Mouse (Mus musculus) testis, adult 2 months (tissue): ENCODE measurements at regions not wholly inside any gene's neighbourhood (a gene's known extent, or its start where the extent isn't known, plus 50 kb on each side); places are given as distances from the start of the nearest gene placed in this dataset.

Experiments used
- CTCF ChIP-seq: fragments of 200-500 bp; IDR thresholded peaks from 2 replicates; pipeline ENCODE4 v1.5.1; 2012; ENCODE audit warnings: low read depth, mild to moderate bottlenecking, inconsistent platforms, low read length, moderate library complexity; ENCODE audit not compliant: control insufficient read depth, insufficient read depth, insufficient replicate concordance
- POLR2A ChIP-seq: fragments of 200-500 bp; IDR thresholded peaks from 2 replicates; pipeline ENCODE4 v1.6.1; 2012; ENCODE audit warnings: low read depth, mild to moderate bottlenecking, inconsistent platforms, low read length, moderate library complexity; ENCODE audit not compliant: control insufficient read depth

DNA sequence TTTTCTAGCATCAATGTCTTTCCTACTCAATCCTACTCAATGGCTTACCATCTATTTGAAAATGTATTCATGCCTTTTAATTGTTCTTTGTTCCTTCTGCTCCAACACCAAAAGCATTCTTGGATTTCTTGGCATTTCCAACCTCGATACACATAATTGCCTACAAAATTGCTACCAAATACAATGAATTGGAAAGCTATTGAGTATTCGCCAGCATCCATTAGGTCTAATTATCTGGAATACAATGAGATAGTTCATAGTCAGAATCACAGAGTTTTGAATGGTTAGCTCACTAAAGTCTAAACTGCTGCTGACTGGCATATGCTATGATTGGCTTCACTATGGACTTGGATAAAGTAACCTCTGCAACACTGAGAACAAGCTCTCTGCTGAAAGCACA, 696.8 kb downstream of the Efnb2 start:
- TF ChIP-seq CTCF (no peak), POLR2A (no peak)
